Mouse (Mus musculus) embryo, embryonic 10 days (tissue): ENCODE data around the gene Igsf21.

Source experiments
- DNase-seq: peaks from one replicate; pipeline ENCODE4 v3.0.0-alpha.2; 2015; ENCODE audit warnings: low spot score

Igsf21 gene

GRCm38 (mm10) chr4:140192276-140193002, 54.1 kb downstream of the Igsf21 start:
- DNase-seq = no peak

GRCm38 (mm10) chr4:140189601-140190000, 57.0 kb downstream of the Igsf21 start:
- DNase-seq = no peak

DNA sequence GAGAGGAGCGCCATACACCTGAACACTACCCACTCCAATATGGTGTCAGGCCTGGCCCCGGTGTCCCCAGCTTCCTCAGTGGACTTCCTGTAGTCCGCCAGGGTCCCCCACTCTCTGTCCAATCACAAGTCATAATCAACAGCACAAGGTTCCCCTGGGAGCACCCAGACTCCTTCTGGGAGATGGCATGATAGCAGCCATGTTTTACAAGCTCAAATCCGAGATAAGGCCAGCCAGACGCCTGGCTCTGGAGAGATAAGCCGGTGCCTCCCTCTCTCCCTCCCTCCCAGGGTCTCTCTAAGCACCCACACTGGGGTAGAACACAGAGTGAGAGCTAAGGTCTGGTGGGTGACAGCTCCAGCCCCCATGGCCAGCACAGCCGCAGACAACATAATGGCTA, 58.0 kb downstream of the Igsf21 start:
- DNase-seq = no peak

DNA sequence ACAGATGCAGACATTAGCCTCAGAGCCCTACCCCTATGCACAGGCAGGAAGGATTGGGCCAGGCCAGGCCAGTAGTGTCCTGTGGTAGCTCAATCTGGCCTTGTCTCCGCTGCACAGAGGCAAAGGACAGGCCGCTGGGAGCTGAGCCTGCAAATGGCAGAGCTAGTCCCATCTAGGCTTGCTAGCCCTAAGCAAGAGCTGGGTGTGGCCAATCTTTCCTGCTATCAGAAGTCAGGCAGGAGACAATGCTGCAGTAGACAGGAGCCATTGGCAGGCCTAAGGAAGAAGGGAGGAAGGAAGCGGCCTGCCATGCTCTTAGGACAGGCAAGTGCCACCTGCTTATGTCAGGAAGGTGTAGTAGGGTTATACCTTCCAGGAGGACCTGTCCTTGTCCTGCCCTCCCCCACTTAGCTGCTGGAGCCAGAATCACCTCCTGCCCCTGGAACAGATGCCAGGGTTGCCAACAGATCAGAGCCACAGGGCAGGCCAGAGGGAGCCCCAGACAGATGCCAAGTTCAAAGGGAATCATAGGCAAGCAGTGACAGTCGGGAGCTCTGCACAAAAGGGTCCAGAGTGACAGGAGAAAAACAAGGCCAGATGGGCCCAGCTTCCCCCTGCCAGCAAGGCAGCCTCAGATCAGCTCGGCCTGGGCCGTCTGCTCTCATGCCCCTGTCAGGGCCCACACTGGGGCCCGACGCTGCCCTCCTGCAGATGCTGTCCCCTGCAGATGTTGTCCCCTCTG, 59.0 kb downstream of the Igsf21 start:
- no peak for DNase-seq

GRCm38 (mm10) chr4:140179576-140179975, 67.0 kb downstream of the Igsf21 start:
- no peak for DNase-seq

DNA sequence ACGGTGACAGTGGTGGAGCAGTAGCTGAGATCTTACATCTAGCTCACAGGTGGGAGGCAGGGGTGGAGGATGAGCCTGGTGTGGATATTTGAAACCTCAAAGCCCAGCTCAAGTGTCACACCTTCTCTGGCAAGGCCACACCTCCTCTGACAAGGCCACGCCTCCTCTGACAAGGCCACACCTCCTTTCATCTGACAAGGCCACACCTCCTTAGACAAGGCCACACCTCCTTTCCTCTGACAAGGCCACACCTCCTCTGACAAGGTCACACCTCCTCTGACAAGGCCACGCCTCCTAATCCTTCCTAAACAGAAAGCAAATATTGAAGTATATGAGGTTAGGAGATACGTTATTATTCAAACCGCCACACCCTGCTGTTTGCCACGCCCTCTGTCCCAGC, 69.5 kb downstream of the Igsf21 start:
- no peak for DNase-seq

DNA sequence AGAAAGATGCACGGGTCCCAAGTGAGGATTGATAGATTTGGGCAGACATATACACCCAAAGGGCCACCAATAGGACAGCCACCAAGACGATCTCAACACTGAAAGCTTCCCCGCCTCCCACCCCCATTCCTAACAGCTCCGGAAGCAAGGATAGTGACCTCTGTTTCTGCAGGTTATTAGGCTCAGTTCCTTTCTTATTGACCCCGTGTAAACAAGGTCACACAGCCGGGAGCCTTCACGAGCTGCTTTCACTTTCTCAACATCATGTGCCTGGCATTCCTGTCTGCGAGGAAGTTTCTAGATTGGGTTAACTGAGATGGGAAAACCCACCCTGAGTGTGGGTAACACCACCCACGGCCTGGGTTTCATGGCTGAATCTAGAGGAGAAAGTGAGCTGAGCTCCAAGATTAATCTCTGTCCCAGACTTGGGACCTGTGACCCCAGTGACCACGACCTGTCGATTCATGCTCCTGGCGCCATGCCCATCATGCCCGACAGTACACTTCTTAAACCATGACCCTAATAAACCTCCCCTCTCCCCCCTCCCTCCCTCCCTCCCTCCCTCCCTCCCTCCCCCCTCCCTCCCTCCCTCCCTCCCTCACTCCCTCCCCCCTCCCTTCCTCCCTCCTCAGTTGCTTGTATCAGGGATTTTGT, 72.7 kb downstream of the Igsf21 start:
- DNase-seq = peak; percentile 28

DNA sequence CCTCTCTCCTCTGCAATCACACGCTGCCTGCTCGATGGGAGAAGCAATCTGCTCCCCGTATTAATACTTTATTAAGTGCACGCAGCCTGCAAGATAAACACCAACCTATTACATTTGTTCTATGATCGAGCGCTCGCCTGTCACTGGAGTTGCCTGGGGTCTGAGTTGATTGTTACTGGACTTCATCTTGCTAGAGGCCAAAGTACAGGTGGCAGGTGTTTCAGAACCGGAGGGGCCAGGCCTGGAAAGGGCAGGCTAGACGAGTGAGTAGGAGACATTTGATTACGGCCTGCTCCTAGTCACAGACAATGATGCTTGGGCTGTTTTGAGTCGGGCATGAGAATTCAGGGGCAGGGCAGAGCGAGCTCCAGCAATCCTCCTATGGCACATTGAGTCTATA, 73.5 kb downstream of the Igsf21 start:
- DNase-seq = no peak

- DNase-seq = no peak
These were observed 74.7 kb downstream of the Igsf21 start for GRCm38 (mm10) chr4:140171917-140172316.

- DNase-seq = no peak
These were observed 75.4 kb downstream of the Igsf21 start for GRCm38 (mm10) chr4:140171189-140171588.

GRCm38 (mm10) chr4:140165851-140166250, 80.7 kb downstream of the Igsf21 start:
- no peak for DNase-seq

DNA sequence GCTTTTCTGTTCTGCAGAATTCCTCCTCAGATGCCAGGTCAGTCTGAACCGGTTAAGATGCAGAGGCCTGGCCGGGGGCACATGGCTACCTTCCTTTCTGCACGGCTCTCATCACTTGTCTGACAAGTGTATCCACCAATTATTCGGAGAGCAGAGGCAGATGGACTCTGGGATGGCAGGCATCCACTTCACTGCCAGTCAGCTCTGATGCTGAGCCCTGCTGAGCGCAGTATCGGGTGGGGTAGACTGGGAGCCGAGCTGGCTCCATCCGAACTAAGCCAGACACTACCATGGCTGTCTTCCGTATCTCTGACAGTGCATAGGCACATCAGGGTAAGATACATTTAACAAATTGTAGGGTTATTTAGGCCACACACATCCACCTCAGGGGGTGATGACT, 81.9 kb downstream of the Igsf21 start:
- no peak for DNase-seq

DNA sequence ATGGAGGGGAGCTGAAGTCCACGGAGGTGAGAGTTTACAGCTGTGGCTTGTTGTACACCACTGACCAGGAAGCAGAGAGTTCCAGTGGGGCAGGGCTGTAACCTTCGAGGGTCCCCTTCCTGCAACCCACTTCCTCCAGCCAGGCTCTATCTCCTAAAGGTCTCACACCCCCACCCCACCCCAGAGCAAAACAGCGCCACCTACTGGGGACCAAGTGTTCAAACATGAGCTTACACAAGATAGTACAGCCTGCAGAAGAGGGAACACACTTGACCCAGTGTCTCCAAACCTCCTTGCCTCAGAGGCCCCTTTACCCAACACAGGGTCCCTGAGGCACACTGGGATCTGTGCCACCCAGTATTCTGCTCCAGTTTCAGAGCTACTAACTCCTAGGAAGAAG, 87.0 kb downstream of the Igsf21 start:
- DNase-seq = no peak

DNA sequence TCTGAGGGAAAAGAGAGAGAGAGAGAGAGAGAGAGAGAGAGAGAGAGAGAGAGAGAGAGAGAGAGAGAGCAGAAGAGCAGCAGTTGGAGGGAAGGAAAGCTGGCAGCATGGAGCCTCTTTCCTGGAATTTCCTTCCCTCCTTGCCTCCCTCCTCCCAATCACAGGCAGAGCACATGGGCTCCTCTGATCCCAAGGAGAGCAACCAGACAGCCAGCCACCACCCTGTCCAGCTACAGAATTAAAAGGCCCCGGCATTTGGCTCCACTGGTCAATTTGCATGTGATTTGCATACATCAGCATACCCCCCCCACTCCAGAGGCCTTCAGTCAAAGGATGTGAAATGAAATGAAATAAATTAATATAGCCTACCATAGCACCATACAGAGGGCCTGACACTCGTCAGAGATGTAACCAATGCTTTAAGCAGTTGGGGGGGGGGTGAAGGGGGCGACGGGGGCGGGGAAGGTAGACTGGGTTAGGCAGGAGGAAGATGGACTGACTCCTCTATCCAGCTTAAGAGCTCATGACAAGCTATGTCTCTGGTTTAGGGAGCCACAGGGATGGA, 91.6 kb downstream of the Igsf21 start:
- DNase-seq = no peak

GRCm38 (mm10) chr4:140154484-140154883, 92.1 kb downstream of the Igsf21 start:
- peak; percentile 38 for DNase-seq

DNA sequence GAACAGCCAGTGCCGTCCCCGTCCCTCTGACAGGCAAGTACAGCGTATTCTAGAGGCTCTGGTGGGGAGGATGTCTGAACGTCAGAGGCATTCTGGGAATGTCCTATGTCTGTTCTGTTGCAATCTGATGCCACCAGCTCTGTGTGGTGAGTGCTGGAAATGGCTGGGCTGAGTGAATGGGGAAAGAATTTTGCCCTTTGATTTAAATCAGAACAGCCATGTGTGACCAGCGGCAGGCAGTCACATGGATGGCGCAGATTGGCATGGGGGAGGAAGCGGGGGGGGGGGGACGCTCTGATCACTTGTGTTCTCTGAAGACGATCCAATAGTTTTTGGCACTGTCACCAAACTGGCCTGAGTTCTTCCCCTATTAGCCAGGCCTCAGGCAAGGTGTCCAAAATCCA, 92.9 kb downstream of the Igsf21 start:
- no peak for DNase-seq

GRCm38 (mm10) chr4:140153101-140153500, 93.5 kb downstream of the Igsf21 start:
- peak; percentile 85 for DNase-seq

- DNase-seq = no peak
These were observed 96.9 kb downstream of the Igsf21 start for GRCm38 (mm10) chr4:140149706-140150105.

GRCm38 (mm10) chr4:140147857-140148695, 98.5 kb downstream of the Igsf21 start:
- DNase-seq = no peak

DNA sequence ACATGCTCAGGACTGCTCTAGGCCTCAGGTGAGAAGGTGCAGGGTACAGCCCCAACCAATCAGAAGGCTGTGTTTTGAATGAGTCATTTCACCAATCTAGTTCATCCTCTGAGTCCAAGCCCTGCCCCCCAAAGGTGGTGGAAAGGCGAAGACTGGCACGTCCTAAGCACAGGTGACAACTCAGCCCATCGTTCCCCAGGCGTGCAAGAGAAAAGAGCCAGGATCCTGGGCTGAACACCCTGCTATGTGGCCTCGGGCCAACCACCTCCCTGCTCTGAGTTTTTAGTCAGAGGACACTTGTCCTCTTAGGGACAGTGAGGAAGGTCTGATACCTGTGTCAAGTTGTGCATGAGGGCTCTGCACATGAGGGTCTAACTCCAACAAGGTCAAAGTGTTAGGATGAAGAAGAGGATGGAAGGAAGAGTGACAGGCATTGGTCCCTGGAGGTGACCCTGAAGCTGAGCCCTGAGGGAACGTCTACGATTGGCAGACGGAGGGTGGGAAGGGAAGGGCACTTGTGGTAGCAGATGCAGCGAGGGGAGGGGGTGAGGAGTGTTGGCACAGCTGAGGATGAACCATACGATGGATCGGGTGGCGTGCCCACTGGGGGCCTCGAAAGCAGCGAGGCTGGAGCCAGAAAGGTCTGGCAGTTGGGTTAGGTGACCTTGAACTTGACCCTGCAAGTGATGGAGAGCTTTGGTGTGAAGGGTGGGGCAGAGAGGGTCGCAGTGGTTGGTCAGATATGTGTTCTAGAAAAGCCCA, 99.3 kb downstream of the Igsf21 start:
- DNase-seq = no peak

- no peak for DNase-seq
These were observed 102.6 kb downstream of the Igsf21 start for GRCm38 (mm10) chr4:140143884-140144525.
